Mouse (Mus musculus): ENCODE measurements around the gene Nav2.

DNA sequence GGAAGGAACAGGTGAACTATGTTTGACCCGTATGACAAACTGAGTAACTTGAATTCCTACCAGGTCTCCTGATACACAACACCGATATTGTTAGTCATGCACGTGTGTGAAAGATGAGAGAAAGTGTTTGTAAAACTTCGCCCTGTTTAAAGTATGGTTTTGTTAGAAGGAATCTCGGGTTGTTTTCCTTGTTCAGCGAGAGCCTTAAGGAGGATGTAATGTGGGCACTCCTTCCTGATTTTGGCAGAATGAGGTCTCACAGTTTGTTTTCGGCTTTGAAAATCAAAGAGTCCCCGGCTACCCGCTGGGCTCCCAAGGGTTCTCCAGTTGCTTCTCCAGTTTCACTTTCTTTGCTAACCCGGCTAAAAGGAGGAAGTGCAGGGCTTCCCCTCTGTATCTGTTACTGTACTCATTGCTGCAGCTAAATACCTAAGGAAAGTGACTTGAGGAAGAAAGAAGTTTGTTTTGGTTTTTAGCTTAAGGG lies 553.9 kb downstream of the Nav2 start:
- TF ChIP-seq POLR2A (IDR thresholded peaks at IDR 0.05; ENCODE audit: insufficient read length, low read depth) (no peak), TCF12 (IDR thresholded peaks at IDR 0.05; ENCODE audit: insufficient read depth, poor library complexity, severe bottlenecking) (no peak), TCF3 (IDR thresholded peaks at IDR 0.05; ENCODE audit: insufficient read length, low read depth) (no peak), MAX (IDR thresholded peaks at IDR 0.05; ENCODE audit: low read depth) (no peak), POLR2AphosphoS2 (IDR thresholded peaks at IDR 0.05; ENCODE audit: insufficient read length, low read depth) (no peak), MYOD1 (IDR thresholded peaks at IDR 0.05; ENCODE audit: control insufficient read depth in 1 of 3, insufficient read length in 2 of 3, low read depth in 2 of 3) (no peak), USF1 (IDR thresholded peaks at IDR 0.05; ENCODE audit: low read depth) (no peak), E2F4 (IDR thresholded peaks at IDR 0.05; ENCODE audit: insufficient read depth) (no peak), CEBPB (IDR thresholded peaks at IDR 0.05; ENCODE audit: insufficient read depth, poor library complexity, severe bottlenecking) (no peak), MYOG (IDR thresholded peaks at IDR 0.05; ENCODE audit: control insufficient read depth in 1 of 3, insufficient read depth in 1 of 3, insufficient read length in 2 of 3, low read depth in 2 of 3) (no peak), SRF (IDR thresholded peaks at IDR 0.05; ENCODE audit: control insufficient read depth, insufficient read length, low read depth) (no peak)
